Mouse (Mus musculus) CH12.LX (cell line): ENCODE results near the gene Ppp2r5e. TPM values are rescaled to one million over a fixed set of nuclear protein-coding genes. Genes with fewer than 3 reads are reported as not detected.

Source experiments
- DNase-seq: peaks from one replicate; pipeline ENCODE4 v3.0.0-alpha.2; 2013; ENCODE audit errors: extremely low read depth
- H3K27ac ChIP-seq: 2 replicates; pipeline ENCODE4 v1.5.1; 2012; ENCODE audit warnings: low read depth, mild to moderate bottlenecking, control low read depth, moderate library complexity; ENCODE audit not compliant: insufficient read depth
- H3K27me3 ChIP-seq: replicated peaks from 2 replicates; pipeline ENCODE3; 2012; ENCODE audit warnings: inconsistent platforms
- H3K36me3 ChIP-seq, 2 experiments: replicated peaks in 1 of 2; 2 replicates each; pipeline versions ENCODE3 to v1.6.1; 2012; ENCODE audit warnings: inconsistent platforms in 1 of 2, low read length in 1 of 2, mild to moderate bottlenecking in 1 of 2, mixed read lengths in 1 of 2, moderate library complexity in 1 of 2; ENCODE audit not compliant: control insufficient read depth in 1 of 2, insufficient read depth in 1 of 2
- H3K4me1 ChIP-seq, 2 experiments: 2 replicates each; pipeline ENCODE4 v1.6.1; 2012; ENCODE audit warnings: inconsistent platforms in 1 of 2, moderate library complexity in 1 of 2; ENCODE audit not compliant: insufficient read depth in 2 of 2, control insufficient read depth in 1 of 2
- H3K4me2 ChIP-seq: 2 replicates; pipeline ENCODE4 v1.6.1; 2012; ENCODE audit warnings: low read depth, mild to moderate bottlenecking, control low read depth; ENCODE audit not compliant: poor library complexity, insufficient read depth, severe bottlenecking
- H3K4me3 ChIP-seq, 3 experiments: fragments of 150-350 bp in 1 of 3; sonication (generic) in 1 of 3; replicated peaks in 1 of 3; 2 replicates each; pipeline versions ENCODE3 to v1.5.1; 2011 to 2012; ENCODE audit warnings: low read depth in 2 of 3, low read length in 2 of 3, mild to moderate bottlenecking in 2 of 3, moderate library complexity in 2 of 3, control low read depth in 1 of 3, improper control_type of control experiment in 1 of 3, inconsistent platforms in 1 of 3, mixed read lengths in 1 of 3; ENCODE audit not compliant: poor library complexity in 1 of 3
- H3K79me2 ChIP-seq: replicated peaks from 2 replicates; pipeline ENCODE4 v1.6.1; 2012; ENCODE audit warnings: mild to moderate bottlenecking, moderate library complexity; ENCODE audit not compliant: control insufficient read depth, poor library complexity, insufficient read depth, severe bottlenecking; ENCODE audit errors: extremely low read depth
- H3K9ac ChIP-seq: 2 replicates; pipeline ENCODE4 v1.6.1; 2012; ENCODE audit warnings: low read depth, mild to moderate bottlenecking, control low read depth, moderate library complexity; ENCODE audit not compliant: insufficient read depth
- H3K9me3 ChIP-seq: replicated peaks from 2 replicates; pipeline ENCODE3; 2012; ENCODE audit warnings: low read length, inconsistent platforms, mixed read lengths
- BHLHE40 ChIP-seq: IDR thresholded peaks from 2 replicates; pipeline ENCODE4 v1.6.1; 2011; ENCODE audit warnings: mild to moderate bottlenecking, low read depth, low read length, improper control_type of control experiment
- CHD2 ChIP-seq: IDR thresholded peaks from 2 replicates; pipeline ENCODE4 v1.6.1; 2011; ENCODE audit warnings: low read length, improper control_type of control experiment
- CTCF ChIP-seq, 2 experiments: IDR thresholded peaks in 1 of 2; conservative IDR thresholded peaks in 1 of 2; 2 replicates each; pipeline ENCODE4 v1.5.1; 2011 to 2012; ENCODE audit warnings: low read depth in 2 of 2, low read length in 2 of 2, improper control_type of control experiment in 1 of 2, inconsistent platforms in 1 of 2, mild to moderate bottlenecking in 1 of 2, moderate library complexity in 1 of 2
- E2F4 ChIP-seq: IDR thresholded peaks from 2 replicates; pipeline ENCODE4 v1.6.1; 2011; ENCODE audit warnings: low read depth, low read length, improper control_type of control experiment; ENCODE audit not compliant: insufficient replicate concordance
- ELF1 ChIP-seq: IDR thresholded peaks from 2 replicates; pipeline ENCODE4 v1.6.1; 2014; ENCODE audit warnings: low read depth, mild to moderate bottlenecking, inconsistent platforms, low read length, improper control_type of control experiment
- ETS1 ChIP-seq: conservative IDR thresholded peaks from 2 replicates; pipeline ENCODE4 v1.6.1; 2012; ENCODE audit warnings: low read depth, mild to moderate bottlenecking, inconsistent platforms, low read length, improper control_type of control experiment, moderate library complexity
- HCFC1 ChIP-seq: IDR thresholded peaks from 2 replicates; pipeline ENCODE4 v1.6.1; 2012; ENCODE audit warnings: low read depth, mild to moderate bottlenecking, inconsistent platforms, low read length, improper control_type of control experiment
- IRF4 ChIP-seq: IDR thresholded peaks from 2 replicates; pipeline ENCODE4 v1.6.1; 2014; ENCODE audit warnings: low read depth, mild to moderate bottlenecking, inconsistent platforms, low read length, improper control_type of control experiment
- JUND ChIP-seq: conservative IDR thresholded peaks from 2 replicates; pipeline ENCODE4 v1.6.1; 2011; ENCODE audit warnings: low read depth, low read length, improper control_type of control experiment
- KAT2A ChIP-seq: IDR thresholded peaks from 2 replicates; pipeline ENCODE4 v1.6.1; 2012; ENCODE audit warnings: low read length, improper control_type of control experiment, inconsistent platforms; ENCODE audit not compliant: insufficient replicate concordance
- MAZ ChIP-seq: IDR thresholded peaks from 2 replicates; pipeline ENCODE4 v1.6.1; 2012; ENCODE audit warnings: low read depth, mild to moderate bottlenecking, inconsistent platforms, low read length, improper control_type of control experiment, moderate library complexity
- MEF2A ChIP-seq: IDR thresholded peaks from 2 replicates; pipeline ENCODE4 v1.6.1; 2014; ENCODE audit warnings: low read depth, mild to moderate bottlenecking, inconsistent platforms, low read length, improper control_type of control experiment, borderline replicate concordance
- MXI1 ChIP-seq: IDR thresholded peaks from 2 replicates; pipeline ENCODE4 v1.6.1; 2011; ENCODE audit warnings: mild to moderate bottlenecking, low read depth, low read length, improper control_type of control experiment
- NRF1 ChIP-seq: IDR thresholded peaks from 2 replicates; pipeline ENCODE4 v1.6.1; 2014; ENCODE audit warnings: low read depth, mild to moderate bottlenecking, inconsistent platforms, low read length, improper control_type of control experiment, moderate library complexity
- POLR2AphosphoS2 ChIP-seq: IDR thresholded peaks from 2 replicates; pipeline ENCODE4 v1.6.1; 2011; ENCODE audit warnings: low read depth, low read length, improper control_type of control experiment
- SMC3 ChIP-seq: IDR thresholded peaks from 2 replicates; pipeline ENCODE4 v1.6.1; 2011; ENCODE audit warnings: low read depth, low read length, improper control_type of control experiment
- TCF12 ChIP-seq: IDR thresholded peaks from 2 replicates; pipeline ENCODE4 v1.6.1; 2014; ENCODE audit warnings: low read depth, mild to moderate bottlenecking, inconsistent platforms, low read length, improper control_type of control experiment
- UBTF ChIP-seq: IDR thresholded peaks from 2 replicates; pipeline ENCODE4 v1.6.1; 2012; ENCODE audit warnings: low read depth, mild to moderate bottlenecking, inconsistent platforms, low read length, improper control_type of control experiment, moderate library complexity
- ZC3H11A ChIP-seq: IDR thresholded peaks from 2 replicates; pipeline ENCODE4 v1.6.1; 2012; ENCODE audit warnings: low read depth, mild to moderate bottlenecking, inconsistent platforms, low read length, improper control_type of control experiment
- ZKSCAN1 ChIP-seq: IDR thresholded peaks from 2 replicates; pipeline ENCODE4 v1.6.1; 2012; ENCODE audit warnings: low read depth, inconsistent platforms, low read length, improper control_type of control experiment, borderline replicate concordance
- ZMIZ1 ChIP-seq: IDR thresholded peaks from 2 replicates; pipeline ENCODE4 v1.6.1; 2012; ENCODE audit warnings: low read depth, mild to moderate bottlenecking, inconsistent platforms, low read length, improper control_type of control experiment
- dilution Hi-C: fragments of 300-500 bp; cut with MboI; formaldehyde crosslinking; loops from 2 replicates; pipeline ENCODE4 v1.14.3; 2020; ENCODE audit warnings: low sequenced_read_pairs; ENCODE audit not compliant: extremely low pct_unique_long_range_greater_than_20kb, extremely low pct_ligation_motif_present
- in situ Hi-C: fragments of 300-500 bp; cut with MboI; formaldehyde crosslinking; loops from 3 replicates; pipeline ENCODE4 v1.14.3; 2019; ENCODE audit warnings: low sequenced_read_pairs, low pct_ligation_motif_present, low pct_unique_long_range_greater_than_20kb, mixed read lengths
- polyA plus RNA-seq: library from polyadenylated mRNA; unstranded; fragments of >175 nt; gene quantifications from 2 replicates; pipeline ENCODE4 v1.2.1, GENCODE M21; 2012; ENCODE audit warnings: low read depth; ENCODE audit not compliant: insufficient read length
- total RNA-seq, 2 experiments: library from RNA; depleted of rRNA; stranded (reverse); fragments of 300-350 nt in 1 of 2; fragments of >200 nt in 1 of 2; gene quantifications; 2 replicates each; pipeline ENCODE4 v1.2.3; 2012 to 2014

The Ppp2r5e gene
- total and polyA plus RNA-seq, 3 experiments = 9.3 to 21.7 (median 10.0) TPM

- H3K27me3 ChIP-seq = no peaks in the 10 kb centered on the region
- DNase-seq = peak; percentile 48
- no peak overlapping the region for H3K9ac ChIP-seq
- no peaks in the 10 kb centered on the region for H3K9me3 ChIP-seq
- TF ChIP-seq CTCF (conservative IDR thresholded peaks at IDR 0.05 in 1 of 2, IDR thresholded peaks at IDR 0.05 in 1 of 2; ENCODE audit: low read depth in 2 of 2, low read length in 2 of 2) (no peak), KAT2A (no peak), MEF2A (peak; percentile 84; the same call in 1 of the 2 replicates), ETS1 (peak; percentile 42), JUND (no peak)
- peaks cover 0 to 18% of the 10 kb centered on the region in 2 experiments for H3K36me3 ChIP-seq
- in situ Hi-C loops (no loop called here), dilution Hi-C loops (no loop called here)
- no peak overlapping the region for H3K4me3 ChIP-seq
- H3K4me1 ChIP-seq = peaks cover 3 to 36% of the 10 kb centered on the region in 2 experiments; a peak in 3 of 4 replicates
- peaks cover 9% of the 10 kb centered on the region for H3K79me2 ChIP-seq
- no peak overlapping the region for H3K4me2 ChIP-seq
- H3K27ac ChIP-seq = no peak overlapping the region
Observed at GRCm38 (mm10) chr12:75544666-75545065, 51.4 kb downstream of the Ppp2r5e start.

- Histone ChIP-seq H3K4me3 (no peak overlapping the region), H3K27ac (no peak overlapping the region), H3K79me2 (peaks cover 12% of the 10 kb centered on the region), H3K4me2 (no peak overlapping the region), H3K36me3 (peaks cover 0 to 19% of the 10 kb centered on the region in 2 experiments), H3K9me3 (no peaks in the 10 kb centered on the region), H3K9ac (no peak overlapping the region), H3K27me3 (no peaks in the 10 kb centered on the region), H3K4me1 (peaks cover 3 to 36% of the 10 kb centered on the region in 2 experiments; a peak in 3 of 4 replicates)
- dilution Hi-C loops = no loop called here
- TF ChIP-seq ELF1 (no peak), CTCF (conservative IDR thresholded peaks at IDR 0.05 in 1 of 2, IDR thresholded peaks at IDR 0.05 in 1 of 2; ENCODE audit: low read depth in 2 of 2, low read length in 2 of 2) (no peak), CHD2 (no peak), HCFC1 (no peak), TCF12 (no peak), JUND (no peak), ZC3H11A (no peak), SMC3 (no peak), POLR2AphosphoS2 (no peak), IRF4 (no peak), MAZ (no peak), E2F4 (no peak), NRF1 (no peak), ZMIZ1 (no peak), BHLHE40 (no peak), KAT2A (no peak), MXI1 (no peak), UBTF (no peak), ZKSCAN1 (no peak)
- peak; percentile 35 for DNase-seq
- in situ Hi-C loops = no loop called here
Observed at GRCm38 (mm10) chr12:75544259-75544658, 51.8 kb downstream of the Ppp2r5e start.
